Mouse (Mus musculus) mesoderm, embryonic 11.5 days (tissue): ENCODE data around the gene Gm14137.

Experiments
- DNase-seq: peaks from one replicate; pipeline ENCODE4 v3.0.0-alpha.2; 2012; ENCODE audit warnings: low read depth, low spot score

Gene Gm14137

DNA sequence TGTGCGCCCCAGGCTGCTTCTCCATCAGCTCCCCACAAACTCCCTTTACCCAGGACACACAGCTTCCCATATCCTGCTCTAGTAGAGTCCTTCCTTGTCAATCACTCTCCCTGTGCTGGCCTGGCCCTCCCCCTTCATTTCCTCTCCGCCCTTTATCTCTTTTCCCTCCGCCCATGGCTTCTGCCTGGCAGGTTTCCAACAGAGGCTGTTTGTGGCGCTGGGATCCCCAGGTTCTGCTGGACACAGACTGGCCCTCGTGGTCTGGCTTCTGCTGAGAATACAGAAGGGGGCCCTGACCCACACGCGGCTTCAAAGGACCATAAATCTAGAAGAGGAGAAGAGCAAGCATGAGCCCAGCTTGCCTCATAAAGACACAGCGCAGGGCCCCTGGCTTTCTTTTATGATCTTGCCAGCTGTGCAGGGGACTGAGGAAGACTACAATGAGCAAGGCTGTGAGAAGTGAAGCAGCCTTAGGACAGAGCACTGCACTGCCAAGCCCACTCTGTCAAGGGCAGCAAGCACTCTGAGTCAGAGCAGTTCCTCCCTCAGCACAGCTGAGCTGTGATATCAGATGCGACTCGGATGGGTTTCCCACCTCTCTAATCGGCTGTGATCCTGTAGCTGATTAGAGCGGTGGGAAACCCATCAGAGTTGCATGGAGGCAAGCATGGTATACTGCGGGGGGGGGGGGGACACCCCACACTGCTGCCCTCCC lies 1.3 kb upstream of the Gm14137 start:
- DNase-seq, result peak; percentile 72

GRCm38 (mm10) chr2:119174866-119175265 lies 557 bp downstream of the Gm14137 start:
- DNase-seq, result no peak

DNA sequence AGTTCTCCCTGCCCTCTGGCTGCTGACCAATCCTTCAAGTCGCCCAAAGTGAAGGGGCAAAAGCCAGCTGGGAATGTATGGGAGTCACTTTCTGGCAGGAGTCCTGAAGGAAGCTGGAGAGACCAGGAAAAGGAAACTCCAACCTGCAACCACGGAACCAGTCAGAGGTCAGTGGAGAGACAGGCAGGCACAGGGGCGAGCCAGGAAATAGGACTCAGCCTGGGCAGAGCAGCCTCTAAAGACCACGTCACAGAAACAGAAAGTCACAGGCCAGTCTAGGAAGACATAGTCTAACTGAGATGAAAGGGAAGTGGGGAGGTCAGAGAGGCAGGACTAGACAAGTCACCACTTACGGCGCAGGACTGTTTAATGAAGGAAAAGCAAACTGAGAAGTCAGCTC lies 1.3 kb downstream of the Gm14137 start:
- DNase-seq, result no peak

GRCm38 (mm10) chr2:119176761-119177160 lies 2.5 kb downstream of the Gm14137 start:
- DNase-seq, result no peak

DNA sequence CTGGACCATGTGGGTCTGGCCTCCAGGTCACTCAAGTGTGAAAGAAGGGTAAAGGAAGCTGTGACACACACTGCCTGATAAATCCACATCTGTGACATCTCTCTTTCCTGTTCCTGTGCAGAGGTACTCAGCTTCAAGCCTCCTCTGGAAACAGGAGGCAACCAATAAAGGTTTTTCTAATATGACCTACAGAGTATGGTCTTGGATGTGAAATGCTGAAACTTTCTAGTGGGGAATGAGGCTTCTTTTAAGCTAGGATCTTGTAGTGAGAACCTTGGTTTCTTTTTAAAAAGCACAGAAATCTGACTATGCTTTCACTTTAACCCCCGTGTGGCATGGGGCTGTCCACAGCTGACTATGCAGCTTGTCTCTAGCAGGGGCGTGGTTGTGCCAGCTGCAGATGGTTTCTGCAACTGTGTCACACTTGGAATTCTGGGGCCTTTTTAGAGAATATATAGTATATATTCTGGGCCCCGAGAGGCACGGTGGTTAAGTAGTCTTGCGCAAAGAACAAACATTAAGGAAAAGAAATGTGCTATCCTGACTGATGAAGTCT lies 3.2 kb downstream of the Gm14137 start:
- DNase-seq, result no peak

GRCm38 (mm10) chr2:119182914-119183313 lies 8.6 kb downstream of the Gm14137 start:
- no peak for DNase-seq

GRCm38 (mm10) chr2:119189029-119189710 lies 14.9 kb downstream of the Gm14137 start:
- DNase-seq, result peak; percentile 82

- no peak for DNase-seq
Measured at GRCm38 (mm10) chr2:119190969-119191368, 16.7 kb downstream of the Gm14137 start.

- no peak for DNase-seq
Measured at GRCm38 (mm10) chr2:119194140-119194539, 19.8 kb downstream of the Gm14137 start.

- DNase-seq, result no peak
Measured at GRCm38 (mm10) chr2:119196316-119197108, 22.2 kb downstream of the Gm14137 start.

DNA sequence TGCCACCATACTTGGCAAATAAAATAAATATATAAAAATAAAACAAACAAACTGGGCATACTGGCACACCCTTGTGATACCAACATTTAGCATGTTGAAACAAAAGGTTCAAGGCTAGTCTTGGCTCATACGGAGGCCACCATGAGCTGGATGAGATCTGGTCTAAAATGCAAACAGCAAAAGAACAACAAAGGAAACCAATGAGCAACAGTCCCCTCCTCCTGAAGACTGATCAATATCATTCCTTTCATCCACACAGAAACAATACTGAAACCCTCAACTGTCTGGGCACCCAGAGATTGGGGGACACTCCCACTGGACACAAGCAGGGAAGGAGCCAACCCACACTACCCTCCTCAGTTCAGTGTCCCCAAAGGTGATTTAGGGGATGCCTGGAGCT lies 23.2 kb downstream of the Gm14137 start:
- DNase-seq, result no peak

- no peak for DNase-seq
Measured at GRCm38 (mm10) chr2:119198049-119198448, 23.7 kb downstream of the Gm14137 start.

GRCm38 (mm10) chr2:119198934-119199333 lies 24.6 kb downstream of the Gm14137 start:
- no peak for DNase-seq

DNA sequence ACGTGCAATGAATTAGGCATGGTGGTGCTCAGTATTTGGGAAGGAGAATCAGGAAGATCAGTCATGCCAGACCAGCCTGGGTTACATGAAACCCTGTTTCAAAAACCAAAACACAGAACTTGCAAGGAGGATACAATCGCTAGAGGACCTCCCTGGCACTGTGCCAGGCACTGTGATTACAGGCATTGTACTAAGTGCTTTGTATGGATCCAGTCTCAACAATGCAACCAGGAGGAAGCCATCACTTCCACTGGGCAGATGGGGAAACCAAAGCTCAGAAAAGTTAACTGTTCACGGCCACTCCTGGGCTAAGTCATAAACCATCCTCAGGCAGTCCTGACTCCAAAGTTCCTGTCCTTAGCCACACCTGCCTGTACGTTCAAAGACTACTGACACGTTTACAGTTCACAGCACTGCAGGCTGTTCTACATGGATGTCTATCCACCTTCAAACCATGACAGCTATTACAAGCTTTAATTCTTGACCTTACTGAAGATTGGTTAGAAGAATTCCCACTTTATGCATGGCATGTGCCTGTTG lies 28.7 kb downstream of the Gm14137 start:
- no peak for DNase-seq

GRCm38 (mm10) chr2:119203871-119204460 lies 29.7 kb downstream of the Gm14137 start:
- DNase-seq, result no peak

DNA sequence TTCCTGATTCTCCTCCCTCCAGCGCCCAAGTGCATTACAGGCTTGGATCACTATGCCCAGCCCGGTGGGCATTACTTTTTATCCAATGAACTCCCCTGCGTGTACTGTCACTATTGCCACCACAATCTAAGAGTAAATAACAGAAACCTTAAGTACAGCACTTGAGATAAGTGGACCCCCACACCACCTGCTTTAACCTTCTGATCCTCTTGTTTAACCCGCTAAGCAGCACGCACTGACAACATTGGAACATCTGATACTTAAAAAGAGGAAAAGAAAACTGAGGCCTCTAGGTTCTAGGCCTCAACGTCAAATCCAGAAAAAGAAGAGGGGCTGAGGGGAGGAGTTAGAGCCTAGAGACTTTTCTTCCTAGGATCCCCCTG lies 33.6 kb downstream of the Gm14137 start:
- no peak for DNase-seq

GRCm38 (mm10) chr2:119208344-119209175 lies 34.3 kb downstream of the Gm14137 start, which contains the start of the genes Zfyve19 and Dnajc17:
Gene Zfyve19 (plus strand): TSS chr2:119208617.
Gene Dnajc17 (minus strand): TSS chr2:119208795.
- DNase-seq, result peak; percentile 96

DNA sequence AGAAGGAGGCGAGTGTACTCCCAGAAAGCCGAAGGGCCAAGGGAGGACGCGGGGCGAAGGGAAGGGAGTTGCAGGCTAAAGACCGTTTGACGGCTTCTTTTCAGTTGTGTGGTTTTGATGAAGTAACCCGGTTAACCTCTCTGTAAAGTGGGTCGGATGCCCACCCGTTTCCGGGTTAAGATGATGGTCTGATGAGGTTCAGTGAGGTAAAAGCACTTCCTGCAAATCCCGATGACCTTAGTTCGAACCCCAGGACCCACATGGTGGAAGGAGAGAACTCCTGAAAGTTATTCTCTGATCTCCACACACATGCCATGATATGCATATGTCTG lies 34.8 kb downstream of the Gm14137 start:
- no peak for DNase-seq
